Mouse (Mus musculus) layer of hippocampus, postnatal 14 days (tissue): ENCODE measurements at regions not wholly inside any gene's neighbourhood (a gene's known extent, or its start where the extent isn't known, plus 50 kb on each side); places are given as distances from the start of the nearest gene placed in this dataset.

Experiments
- DNase-seq, 2 experiments: peaks; one replicate each; pipeline ENCODE4 v3.0.0; 2021 to 2022; ENCODE audit warnings: low spot score in 2 of 2, mixed read lengths in 1 of 2

- no peak for DNase-seq
These were observed 266.0 kb downstream of the Cd109 start for GRCm38 (mm10) chr9:78881307-78881790.

- no peak for DNase-seq
These were observed 287.9 kb downstream of the Cd109 start for GRCm38 (mm10) chr9:78903211-78903610.

GRCm38 (mm10) chr9:78917336-78917735 is 302.0 kb downstream of the Cd109 start:
- DNase-seq = no peak

- DNase-seq = no peak
These were observed 310.7 kb downstream of the Cd109 start for GRCm38 (mm10) chr9:78925977-78926593.

GRCm38 (mm10) chr9:78941648-78942047 is 326.3 kb downstream of the Cd109 start:
- DNase-seq = no peak

- no peak for DNase-seq
These were observed 349.5 kb downstream of the Cd109 start for GRCm38 (mm10) chr9:78964813-78965212.

- DNase-seq = peak in 1 of 2 experiments; percentile 28
These were observed 350.0 kb downstream of the Cd109 start for GRCm38 (mm10) chr9:78965226-78965950.

- no peak for DNase-seq
These were observed 356.4 kb downstream of the Cd109 start for GRCm38 (mm10) chr9:78971731-78972130.

GRCm38 (mm10) chr9:78983734-78984133 is 368.4 kb downstream of the Cd109 start:
- peak; percentile 19 to 78 for DNase-seq

- DNase-seq = no peak
These were observed 370.0 kb downstream of the Cd109 start for GRCm38 (mm10) chr9:78985184-78985864.

- DNase-seq = no peak
These were observed 376.0 kb downstream of the Cd109 start for GRCm38 (mm10) chr9:78991310-78991709.

- no peak for DNase-seq
These were observed 385.7 kb downstream of the Cd109 start for GRCm38 (mm10) chr9:79001081-79001480.

- DNase-seq = no peak
These were observed 386.6 kb downstream of the Cd109 start for GRCm38 (mm10) chr9:79001930-79002329.

- peak; percentile 52 to 88 for DNase-seq
These were observed 389.1 kb downstream of the Cd109 start for GRCm38 (mm10) chr9:79004296-79004980.

- no peak for DNase-seq
These were observed 406.9 kb downstream of the Cd109 start for GRCm38 (mm10) chr9:79022291-79022690.

GRCm38 (mm10) chr9:79028234-79028633 is 412.9 kb downstream of the Cd109 start:
- DNase-seq = no peak

- no peak for DNase-seq
These were observed 414.1 kb downstream of the Cd109 start for GRCm38 (mm10) chr9:79029456-79029855.

- no peak for DNase-seq
These were observed 420.3 kb downstream of the Cd109 start for GRCm38 (mm10) chr9:79035677-79036076.

- no peak for DNase-seq
These were observed 421.7 kb downstream of the Cd109 start for GRCm38 (mm10) chr9:79037054-79037453.

- no peak for DNase-seq
These were observed 423.6 kb downstream of the Cd109 start for GRCm38 (mm10) chr9:79038971-79039370.

GRCm38 (mm10) chr9:79044344-79044743 is 429.0 kb downstream of the Cd109 start:
- DNase-seq = no peak

GRCm38 (mm10) chr9:79045314-79045713 is 430.0 kb downstream of the Cd109 start:
- no peak for DNase-seq
